Mouse (Mus musculus) forebrain, postnatal 0 days (tissue): ENCODE results near the gene Rab20. TPM values are rescaled to one million over a fixed set of nuclear protein-coding genes. Genes with fewer than 3 reads are reported as not detected.

Experiments used
- ATAC-seq: fragments of 200-750 bp; cut with Nextera tagmentation; 2 replicates; pipeline ENCODE4 v1.8.0; 2017; ENCODE audit warnings: mild to moderate bottlenecking, moderate library complexity
- DNase-seq: peaks from one replicate; pipeline ENCODE4 v3.0.0-alpha.2; 2015
- H3K27ac ChIP-seq: fragments of 300-500 bp; sonication (generic); 2 replicates; pipeline ENCODE4 v1.5.1; 2014; ENCODE audit warnings: low read depth, mild to moderate bottlenecking, antibody characterized with exemption, low read length, moderate library complexity, mixed read lengths
- H3K27me3 ChIP-seq: fragments of 300-500 bp; sonication (generic); 2 replicates; pipeline ENCODE4 v1.6.1; 2014; ENCODE audit warnings: mild to moderate bottlenecking, low read length, mixed read lengths; ENCODE audit not compliant: insufficient read depth
- H3K36me3 ChIP-seq: fragments of 300-500 bp; sonication (generic); 2 replicates; pipeline ENCODE4 v1.6.1; 2014; ENCODE audit warnings: mild to moderate bottlenecking, moderate library complexity; ENCODE audit not compliant: insufficient read depth
- H3K4me1 ChIP-seq: fragments of 300-500 bp; sonication (generic); 2 replicates; pipeline ENCODE4 v1.6.1; 2014; ENCODE audit warnings: antibody characterized with exemption; ENCODE audit not compliant: insufficient read depth
- H3K4me2 ChIP-seq: fragments of 300-500 bp; sonication (generic); 2 replicates; pipeline ENCODE4 v1.6.1; 2014; ENCODE audit warnings: low read depth, mild to moderate bottlenecking, moderate library complexity
- H3K4me3 ChIP-seq: fragments of 300-500 bp; sonication (generic); 2 replicates; pipeline ENCODE4 v1.5.1; 2014; ENCODE audit warnings: low read depth, low read length, mixed read lengths
- H3K9ac ChIP-seq: fragments of 300-500 bp; sonication (generic); 2 replicates; pipeline ENCODE4 v1.6.1; 2014; ENCODE audit warnings: mild to moderate bottlenecking
- H3K9me3 ChIP-seq: fragments of 300-500 bp; sonication (generic); 2 replicates; pipeline ENCODE4 v1.6.1; 2016; ENCODE audit warnings: low read length
- CTCF ChIP-seq: sonication (generic); IDR thresholded peaks from 2 replicates; pipeline ENCODE4 v1.5.1; 2016; ENCODE audit warnings: antibody characterized with exemption, control low read depth, low read depth
- WGBS: fragments of 180-500 bp; shearing (Covaris S2); extraction: QIAGEN DNeasy Blood & Tissue Kit; methylation state at CpG from one replicate; pipeline ENCODE4 v1.1.7; 2014; 5-methylcytosine and 5-hydroxymethylcytosine counted together
- polyA plus RNA-seq: library from polyadenylated mRNA; unstranded; fragments of >200 nt; fragmentation: Nextera tagmentation; extraction: Ambion mirVana; gene quantifications from 2 replicates; pipeline ENCODE4 v1.2.1, GENCODE M21; 2015
- total RNA-seq: library from RNA; depleted of rRNA; stranded (reverse); fragments of >200 nt; gene quantifications from 2 replicates; pipeline ENCODE4 v1.2.3, GENCODE M21; 2014; rRNA removed

The Rab20 gene
- total RNA-seq (0.95 and 1.2 TPM in 2 replicates), polyA plus RNA-seq (1.6 and 2.7 TPM in 2 replicates)

- Histone ChIP-seq H3K4me3 (peak within 1 kb of the TSS; percentile 42), H3K27me3 (peaks cover 52% of the 10 kb centered on the region), H3K9ac (peak within 1 kb of the TSS; percentile 50), H3K9me3 (no peaks in the 10 kb centered on the region), H3K4me2 (peak within 1 kb of the TSS; percentile 97), H3K36me3 (no peaks in the 10 kb centered on the region), H3K4me1 (peaks cover 8% of the 10 kb centered on the region), H3K27ac (no peak within 1 kb of the TSS)
- WGBS = under 1% methylated on average over 68 of the region's 69 CpGs
- no peak for TF ChIP-seq CTCF
- DNase-seq (peak; percentile 47), ATAC-seq (peak; percentile 78)
Measured at GRCm38 (mm10) chr8:11477811-11478761, at the start of gene Rab20. Gene Rab20 (minus strand): TSS chr8:11478710.

DNA sequence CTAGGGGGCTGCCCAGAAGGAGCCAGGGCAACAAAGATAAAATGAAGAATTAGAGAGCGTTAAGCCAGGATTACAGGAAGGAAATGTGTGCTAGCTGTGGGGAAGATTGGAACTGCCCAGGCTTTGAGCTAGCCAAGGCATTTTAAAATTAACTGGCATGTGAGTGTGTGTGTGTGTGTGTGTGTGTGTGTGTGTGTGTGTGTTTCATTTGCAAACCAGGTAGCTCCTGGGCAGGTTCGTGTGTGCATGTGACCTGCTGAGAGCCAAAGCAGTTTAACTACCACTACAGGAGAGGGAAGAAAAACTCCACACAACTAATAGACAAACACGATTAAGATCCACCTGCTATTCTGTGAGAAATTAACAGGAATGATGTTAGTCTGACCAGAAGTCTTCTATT lies 44.8 kb upstream of the Rab20 start:
- H3K27me3 ChIP-seq = no peaks in the 10 kb centered on the region
- H3K4me1 ChIP-seq = no peaks in the 10 kb centered on the region
- no peak overlapping the region for H3K27ac ChIP-seq
- no peak overlapping the region for H3K4me3 ChIP-seq
- H3K9me3 ChIP-seq = no peaks in the 10 kb centered on the region
- peaks cover 37% of the 10 kb centered on the region for H3K36me3 ChIP-seq
- ATAC-seq = no peak
- DNase-seq = no peak
- no peak overlapping the region for H3K4me2 ChIP-seq
- 88% methylated on average over 3 of the region's 3 CpGs for WGBS
- no peak overlapping the region for H3K9ac ChIP-seq
- TF ChIP-seq CTCF = no peak

DNA sequence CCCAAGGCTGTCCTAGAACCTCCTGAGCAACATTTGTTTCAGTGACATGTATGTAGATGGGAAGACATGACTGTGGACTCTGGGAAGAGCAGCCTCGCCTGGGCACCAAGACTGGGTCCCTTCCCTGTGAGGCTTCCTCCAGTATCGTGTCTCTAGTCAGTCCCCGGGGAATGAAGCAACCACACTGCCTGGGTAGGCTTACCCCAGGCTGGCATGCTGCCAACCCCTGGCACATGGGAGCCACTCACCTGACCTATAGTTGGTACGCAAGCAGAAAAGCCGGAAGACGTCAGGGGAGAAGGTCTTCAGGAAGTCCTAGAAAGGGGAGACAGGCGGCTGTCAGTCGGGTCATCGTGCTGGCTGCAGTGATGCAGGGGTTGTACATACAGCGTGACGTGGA lies 40.2 kb upstream of the Rab20 start:
- DNase-seq (no peak), ATAC-seq (no peak)
- H3K4me3 ChIP-seq = no peak overlapping the region
- no peak for TF ChIP-seq CTCF
- WGBS = 91% methylated on average over 11 of the region's 11 CpGs
- H3K27ac ChIP-seq = no peak overlapping the region
- no peaks in the 10 kb centered on the region for H3K27me3 ChIP-seq
- no peaks in the 10 kb centered on the region for H3K4me1 ChIP-seq
- H3K36me3 ChIP-seq = peaks cover 69% of the 10 kb centered on the region
- no peaks in the 10 kb centered on the region for H3K9me3 ChIP-seq
- no peak overlapping the region for H3K4me2 ChIP-seq
- no peak overlapping the region for H3K9ac ChIP-seq

DNA sequence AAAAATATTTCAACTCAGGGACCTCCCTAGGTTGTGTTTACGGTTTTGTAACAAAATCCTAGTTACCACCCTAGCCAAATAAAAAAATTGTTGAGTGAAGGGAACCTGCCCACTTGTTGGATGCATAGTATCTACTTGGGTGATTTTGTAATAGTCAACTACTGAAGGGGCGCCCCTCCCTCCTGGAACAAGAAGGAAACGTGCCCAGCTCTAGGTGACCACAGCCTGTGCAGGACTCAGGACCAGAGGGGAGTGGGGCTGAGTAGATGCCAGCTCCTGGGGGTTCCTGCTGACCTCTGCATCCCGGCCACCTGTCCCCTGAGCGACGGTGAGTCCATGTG lies 39.5 kb upstream of the Rab20 start:
- DNase-seq (no peak), ATAC-seq (no peak)
- Histone ChIP-seq H3K4me1 (no peaks in the 10 kb centered on the region), H3K36me3 (peaks cover 76% of the 10 kb centered on the region), H3K4me2 (no peak overlapping the region), H3K27ac (no peak overlapping the region), H3K27me3 (no peaks in the 10 kb centered on the region), H3K4me3 (no peak overlapping the region), H3K9ac (no peak overlapping the region), H3K9me3 (no peaks in the 10 kb centered on the region)
- WGBS = 90% methylated on average over 6 of the region's 6 CpGs
- TF ChIP-seq CTCF = no peak

GRCm38 (mm10) chr8:11517366-11518055 lies 39.0 kb upstream of the Rab20 start:
- Histone ChIP-seq H3K27ac (no peak overlapping the region), H3K4me2 (no peak overlapping the region), H3K36me3 (peaks cover 81% of the 10 kb centered on the region), H3K9me3 (no peaks in the 10 kb centered on the region), H3K9ac (no peak overlapping the region), H3K4me1 (no peaks in the 10 kb centered on the region), H3K4me3 (no peak overlapping the region), H3K27me3 (no peaks in the 10 kb centered on the region)
- whole genome bisulfite sequencing = 92% methylated on average over 16 of the region's 16 CpGs
- no peak for TF ChIP-seq CTCF
- no peak for ATAC-seq
- no peak for DNase-seq

GRCm38 (mm10) chr8:11516292-11516691 lies 37.8 kb upstream of the Rab20 start:
- Histone ChIP-seq H3K4me3 (no peak overlapping the region), H3K4me1 (no peaks in the 10 kb centered on the region), H3K9me3 (no peaks in the 10 kb centered on the region), H3K27ac (no peak overlapping the region), H3K4me2 (no peak overlapping the region), H3K9ac (no peak overlapping the region), H3K36me3 (peaks cover 84% of the 10 kb centered on the region), H3K27me3 (no peaks in the 10 kb centered on the region)
- TF ChIP-seq CTCF = no peak
- 94% methylated on average over 9 of the region's 9 CpGs for WGBS
- DNase-seq (no peak), ATAC-seq (no peak)

- Histone ChIP-seq H3K4me3 (no peak overlapping the region), H3K27me3 (no peaks in the 10 kb centered on the region), H3K4me2 (no peak overlapping the region), H3K9me3 (no peaks in the 10 kb centered on the region), H3K9ac (no peak overlapping the region), H3K4me1 (no peaks in the 10 kb centered on the region), H3K27ac (no peak overlapping the region), H3K36me3 (peaks cover 93% of the 10 kb centered on the region)
- WGBS = 87% methylated on average over 5 of the region's 5 CpGs
- no peak for ATAC-seq
- TF ChIP-seq CTCF = no peak
- DNase-seq = no peak
Measured at GRCm38 (mm10) chr8:11513247-11513646, 34.7 kb upstream of the Rab20 start.
